Mouse (Mus musculus) megakaryocyte, embryonic 14.5 days (primary cell): ENCODE measurements at regions not wholly inside any gene's neighbourhood (a gene's known extent, or its start where the extent isn't known, plus 50 kb on each side); places are given as distances from the start of the nearest gene placed in this dataset.

Experiments
- FLI1 ChIP-seq: IDR thresholded peaks from 2 replicates; pipeline ENCODE4 v1.6.1; 2012; ENCODE audit warnings: low read length, inconsistent platforms, mixed read lengths
- GATA1 ChIP-seq: IDR thresholded peaks from 3 replicates; pipeline ENCODE4 v1.6.1; 2012; ENCODE audit warnings: mixed read lengths, low read length, inconsistent platforms, borderline replicate concordance

DNA sequence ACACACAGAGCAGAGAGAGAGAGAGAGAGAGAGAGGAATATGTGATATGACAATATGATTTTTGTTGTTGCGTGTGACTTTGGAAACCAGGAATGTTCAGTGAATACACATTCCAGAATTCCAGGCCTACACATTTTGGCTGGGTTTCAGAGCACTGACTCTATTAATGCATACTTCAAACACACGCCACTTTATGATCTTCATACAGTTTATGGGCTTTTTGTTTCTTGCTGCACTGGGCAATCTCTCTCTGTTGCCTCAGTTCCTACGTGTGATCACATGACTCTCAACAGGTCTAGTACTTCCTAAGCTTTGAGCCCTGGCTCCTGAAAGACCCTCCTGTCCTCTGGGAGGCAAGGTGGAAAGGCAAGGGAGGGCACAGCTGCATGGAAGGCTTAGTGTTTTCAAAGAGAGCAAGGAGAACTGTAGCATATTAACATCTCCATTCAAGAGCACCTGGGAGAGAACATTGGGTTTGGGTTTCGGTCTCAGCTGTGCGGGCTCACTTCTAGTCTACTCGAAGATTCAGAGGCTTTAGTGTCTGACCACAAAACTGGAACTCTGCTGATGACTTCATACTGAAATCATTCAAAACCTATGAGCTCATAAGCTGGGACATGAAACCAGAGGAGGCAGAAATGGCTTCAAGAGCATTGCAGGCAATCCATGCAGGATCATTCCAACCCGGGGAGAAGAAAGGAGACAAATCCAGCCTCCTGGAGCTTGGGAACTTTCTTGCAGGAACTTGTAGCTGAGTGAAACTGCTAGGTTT lies 87.9 kb upstream of the C1qtnf3 start:
- TF ChIP-seq GATA1 (no peak), FLI1 (no peak)
